Mouse (Mus musculus): Measurements from ENCODE around the gene Bcl9. TPM values are rescaled to one million over a fixed set of nuclear protein-coding genes. Genes with fewer than 3 reads are reported as not detected.

The Bcl9 gene
- polyA plus RNA-seq, 1 experiment from 2014 or later, result 3.8 TPM

DNA sequence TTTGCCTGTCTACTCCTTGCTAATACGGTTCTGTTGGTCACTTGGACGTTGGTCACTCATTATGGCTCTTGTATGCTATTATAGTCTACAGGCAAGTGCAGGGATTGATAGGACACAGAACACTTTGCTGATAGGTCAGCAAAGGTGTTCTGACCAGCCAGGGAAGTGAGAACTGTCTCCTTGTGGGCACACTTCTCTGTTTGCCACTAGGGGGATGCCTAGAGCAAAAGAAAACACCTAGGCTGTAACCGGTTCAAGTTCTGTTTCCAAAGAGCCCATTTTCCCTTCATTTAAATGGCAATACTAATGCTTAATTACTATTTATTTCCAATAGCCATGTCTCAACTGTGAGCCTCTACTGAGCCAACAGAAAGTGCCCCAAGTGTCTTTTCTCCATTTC, 113.9 kb downstream of the Bcl9 start:
- H3K9me3 ChIP-seq (replicated peaks; ENCODE audit: control insufficient read depth, low read length), result no peaks in the 10 kb centered on the region
- H3K27me3 ChIP-seq (ENCODE audit: control insufficient read depth, insufficient read depth, low read depth, low read length), result no peaks in the 10 kb centered on the region
- H3K4me1 ChIP-seq (ENCODE audit: control insufficient read depth, low read depth, low read length), result no peaks in the 10 kb centered on the region
- no peaks in the 10 kb centered on the region for H3K36me3 ChIP-seq (ENCODE audit: control insufficient read depth, insufficient read depth)
- H3K4me2 ChIP-seq (ENCODE audit: low read depth, low read length), result no peak overlapping the region
- H3K27ac ChIP-seq (ENCODE audit: low read length), result no peak overlapping the region
- no peak overlapping the region for H3K9ac ChIP-seq (ENCODE audit: low read depth, low read length)
- ATAC-seq (ENCODE audit: low read depth), result no peak
- WGBS (ENCODE audit: insufficient replicate concordance), result 31% methylated on average over 3 of the region's 3 CpGs
- H3K4me3 ChIP-seq (ENCODE audit: low read depth, low read length), result no peak overlapping the region

DNA sequence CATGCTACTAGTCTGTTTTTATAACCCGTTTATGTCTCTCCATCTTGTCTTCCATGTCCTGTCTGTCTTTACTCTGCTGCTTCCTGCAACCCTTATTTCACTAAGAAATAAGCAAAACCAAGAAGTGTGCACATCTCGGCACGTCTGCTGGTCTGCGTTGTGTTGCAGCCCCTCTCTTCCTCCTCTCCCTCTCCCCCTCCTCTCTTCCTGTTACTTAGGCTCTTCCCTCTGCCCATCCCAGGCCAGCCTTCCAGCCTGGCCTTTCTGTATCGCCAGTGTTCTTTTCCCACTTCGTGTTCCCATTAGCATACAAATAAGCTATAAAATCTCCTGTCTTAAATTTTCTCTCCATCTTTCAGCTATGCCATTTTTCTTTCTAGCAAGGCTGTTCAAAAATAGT, 117.2 kb downstream of the Bcl9 start:
- Histone ChIP-seq H3K9ac (ENCODE audit: low read depth, low read length) (no peak overlapping the region), H3K4me2 (ENCODE audit: low read depth, low read length) (no peak overlapping the region), H3K27ac (ENCODE audit: low read length) (no peak overlapping the region), H3K9me3 (replicated peaks; ENCODE audit: control insufficient read depth, low read length) (no peaks in the 10 kb centered on the region), H3K4me3 (ENCODE audit: low read depth, low read length) (no peak overlapping the region), H3K4me1 (ENCODE audit: control insufficient read depth, low read depth, low read length) (no peaks in the 10 kb centered on the region), H3K27me3 (ENCODE audit: control insufficient read depth, insufficient read depth, low read depth, low read length) (no peaks in the 10 kb centered on the region), H3K36me3 (ENCODE audit: control insufficient read depth, insufficient read depth) (no peaks in the 10 kb centered on the region)
- no peak for ATAC-seq (ENCODE audit: low read depth)
- 26% methylated on average over 6 of the region's 6 CpGs for WGBS (ENCODE audit: insufficient replicate concordance)

DNA sequence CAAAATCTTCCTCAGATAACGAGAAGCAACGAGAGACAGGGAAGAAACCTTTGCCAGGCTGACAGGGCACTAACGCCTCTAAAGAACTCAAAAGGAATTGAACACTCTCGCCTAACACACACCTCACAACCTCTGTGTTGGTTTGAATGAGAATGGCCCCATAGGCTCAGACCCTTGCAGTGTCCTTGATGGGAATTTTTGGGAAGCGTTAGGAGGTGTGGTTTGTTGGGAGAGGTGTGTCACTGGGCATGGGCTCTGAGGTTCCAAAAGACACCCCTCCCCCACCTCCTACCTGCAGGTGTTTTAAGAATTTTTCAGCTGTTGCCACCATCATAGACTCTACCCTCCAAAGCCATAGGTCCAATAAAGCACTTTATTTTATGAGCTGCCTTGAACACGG, 118.8 kb downstream of the Bcl9 start:
- Histone ChIP-seq H3K27me3 (ENCODE audit: control insufficient read depth, insufficient read depth, low read depth, low read length) (no peaks in the 10 kb centered on the region), H3K4me2 (ENCODE audit: low read depth, low read length) (no peak overlapping the region), H3K4me1 (ENCODE audit: control insufficient read depth, low read depth, low read length) (no peaks in the 10 kb centered on the region), H3K36me3 (ENCODE audit: control insufficient read depth, insufficient read depth) (no peaks in the 10 kb centered on the region), H3K9ac (ENCODE audit: low read depth, low read length) (no peak overlapping the region), H3K4me3 (ENCODE audit: low read depth, low read length) (no peak overlapping the region), H3K27ac (ENCODE audit: low read length) (no peak overlapping the region), H3K9me3 (replicated peaks; ENCODE audit: control insufficient read depth, low read length) (no peaks in the 10 kb centered on the region)
- 54% methylated on average over 6 of the region's 6 CpGs for WGBS (ENCODE audit: insufficient replicate concordance)
- ATAC-seq (ENCODE audit: low read depth), result no peak

DNA sequence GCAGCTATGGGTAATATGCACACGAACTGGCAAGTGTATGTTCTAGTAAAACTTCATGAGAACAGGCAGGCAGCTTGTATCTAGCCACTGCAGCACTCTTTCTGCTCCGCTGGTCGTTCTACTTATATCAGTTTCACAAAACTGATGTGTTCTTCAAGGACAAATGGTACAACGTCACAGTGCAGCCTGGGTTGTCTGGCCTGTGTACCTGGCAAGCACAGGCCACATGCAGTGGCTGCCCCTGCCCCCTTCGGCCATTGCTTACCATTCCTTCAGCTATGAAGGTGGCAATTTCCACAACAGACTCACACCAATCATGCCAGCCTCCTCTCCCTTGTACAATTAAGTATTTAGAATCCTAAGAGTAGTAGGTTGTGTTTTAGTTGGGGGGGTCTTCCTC, 125.1 kb downstream of the Bcl9 start:
- Histone ChIP-seq H3K36me3 (ENCODE audit: control insufficient read depth, insufficient read depth) (no peaks in the 10 kb centered on the region; the same call in 1 of the 2 replicates), H3K4me2 (ENCODE audit: low read depth, low read length) (no peak overlapping the region), H3K9ac (ENCODE audit: low read depth, low read length) (no peak overlapping the region), H3K4me1 (ENCODE audit: control insufficient read depth, low read depth, low read length) (no peaks in the 10 kb centered on the region), H3K9me3 (replicated peaks; ENCODE audit: control insufficient read depth, low read length) (no peaks in the 10 kb centered on the region), H3K27me3 (ENCODE audit: control insufficient read depth, insufficient read depth, low read depth, low read length) (no peaks in the 10 kb centered on the region), H3K27ac (ENCODE audit: low read length) (no peak overlapping the region), H3K4me3 (ENCODE audit: low read depth, low read length) (no peak overlapping the region)
- ATAC-seq (ENCODE audit: low read depth), result no peak
- 70% methylated on average over 5 of the region's 5 CpGs for WGBS (ENCODE audit: insufficient replicate concordance)

DNA sequence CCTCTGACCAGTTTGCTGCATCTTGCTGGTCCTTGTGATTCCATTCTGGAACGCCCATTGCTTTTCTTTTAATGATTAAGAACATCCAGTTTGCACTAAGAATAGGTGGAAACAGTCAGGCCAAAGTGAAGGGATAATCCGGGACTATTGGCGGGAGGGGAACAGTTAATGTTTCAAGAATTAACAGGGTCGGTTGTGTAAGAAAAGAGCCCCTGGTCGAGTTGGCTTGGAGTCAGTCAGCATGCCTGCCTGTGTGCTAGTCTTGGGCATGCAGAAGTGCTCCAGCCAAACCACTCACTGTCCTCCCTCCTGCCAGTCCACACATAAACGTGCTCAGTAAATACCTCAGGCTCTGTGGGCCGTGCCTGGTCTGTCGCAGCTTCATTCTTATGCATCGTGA, 125.5 kb downstream of the Bcl9 start:
- no peaks in the 10 kb centered on the region; the same call in 1 of the 2 replicates for H3K36me3 ChIP-seq (ENCODE audit: control insufficient read depth, insufficient read depth)
- no peak overlapping the region for H3K4me3 ChIP-seq (ENCODE audit: low read depth, low read length)
- no peaks in the 10 kb centered on the region for H3K9me3 ChIP-seq (replicated peaks; ENCODE audit: control insufficient read depth, low read length)
- H3K9ac ChIP-seq (ENCODE audit: low read depth, low read length), result no peak overlapping the region
- no peaks in the 10 kb centered on the region for H3K4me1 ChIP-seq (ENCODE audit: control insufficient read depth, low read depth, low read length)
- WGBS (ENCODE audit: insufficient replicate concordance), result 68% methylated on average over 9 of the region's 9 CpGs
- no peak for ATAC-seq (ENCODE audit: low read depth)
- H3K27ac ChIP-seq (ENCODE audit: low read length), result no peak overlapping the region
- no peaks in the 10 kb centered on the region for H3K27me3 ChIP-seq (ENCODE audit: control insufficient read depth, insufficient read depth, low read depth, low read length)
- H3K4me2 ChIP-seq (ENCODE audit: low read depth, low read length), result no peak overlapping the region

DNA sequence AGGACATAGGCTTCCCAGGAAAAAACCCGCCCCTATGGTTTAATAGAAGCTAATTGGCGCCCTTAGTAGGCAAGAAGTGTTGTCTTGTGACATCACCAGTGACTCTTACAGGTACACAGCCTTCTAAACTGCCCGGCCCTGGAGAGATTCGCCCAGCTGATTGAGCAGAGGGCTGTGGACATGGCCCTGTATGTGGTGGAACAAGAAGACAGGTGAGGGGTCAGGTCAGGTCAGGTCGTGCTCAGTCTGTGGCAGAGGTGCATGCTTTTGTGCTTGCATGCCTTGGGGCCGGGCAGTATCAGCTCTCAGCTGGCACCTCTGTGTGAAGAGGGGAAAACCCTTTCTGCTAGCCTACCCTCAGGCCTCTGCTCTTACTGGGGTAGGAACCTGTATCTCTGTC, 126.2 kb downstream of the Bcl9 start:
- Histone ChIP-seq H3K4me1 (ENCODE audit: control insufficient read depth, low read depth, low read length) (no peaks in the 10 kb centered on the region), H3K4me2 (ENCODE audit: low read depth, low read length) (no peak overlapping the region), H3K36me3 (ENCODE audit: control insufficient read depth, insufficient read depth) (no peaks in the 10 kb centered on the region; the same call in 1 of the 2 replicates), H3K27me3 (ENCODE audit: control insufficient read depth, insufficient read depth, low read depth, low read length) (no peaks in the 10 kb centered on the region), H3K9ac (ENCODE audit: low read depth, low read length) (no peak overlapping the region), H3K4me3 (ENCODE audit: low read depth, low read length) (no peak overlapping the region), H3K27ac (ENCODE audit: low read length) (no peak overlapping the region), H3K9me3 (replicated peaks; ENCODE audit: control insufficient read depth, low read length) (no peaks in the 10 kb centered on the region)
- no peak for ATAC-seq (ENCODE audit: low read depth)
- 61% methylated on average over 6 of the region's 6 CpGs for WGBS (ENCODE audit: insufficient replicate concordance)

DNA sequence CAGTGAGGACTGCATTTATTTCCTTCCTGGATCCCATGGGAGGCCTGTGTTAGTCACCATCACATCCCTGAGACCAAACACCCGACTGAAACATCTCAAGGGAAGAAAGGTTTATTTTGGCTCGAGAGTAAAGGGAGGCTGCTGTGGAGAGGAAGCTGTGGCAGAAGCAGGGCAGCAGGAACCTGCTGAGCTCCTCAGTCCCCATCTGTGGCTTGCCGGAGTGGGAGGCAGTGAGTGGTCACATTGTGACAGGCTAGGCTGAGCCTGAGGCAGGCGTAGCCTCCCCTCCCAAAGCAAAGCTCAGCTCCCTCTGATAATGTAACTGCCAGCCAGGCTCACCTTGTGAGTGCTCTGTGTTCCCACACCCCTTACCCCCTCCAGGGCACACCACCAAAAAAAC, 130.6 kb downstream of the Bcl9 start:
- Histone ChIP-seq H3K4me1 (ENCODE audit: control insufficient read depth, low read depth, low read length) (peaks cover 3% of the 10 kb centered on the region; the same call in 1 of the 2 replicates), H3K9ac (ENCODE audit: low read depth, low read length) (no peak overlapping the region), H3K4me2 (ENCODE audit: low read depth, low read length) (no peak overlapping the region), H3K4me3 (ENCODE audit: low read depth, low read length) (no peak overlapping the region), H3K9me3 (replicated peaks; ENCODE audit: control insufficient read depth, low read length) (no peaks in the 10 kb centered on the region), H3K27ac (ENCODE audit: low read length) (no peak overlapping the region), H3K27me3 (ENCODE audit: control insufficient read depth, insufficient read depth, low read depth, low read length) (no peaks in the 10 kb centered on the region), H3K36me3 (ENCODE audit: control insufficient read depth, insufficient read depth) (no peaks in the 10 kb centered on the region; the same call in 1 of the 2 replicates)
- ATAC-seq (ENCODE audit: low read depth), result no peak
- 36% methylated on average over 4 of the region's 4 CpGs for WGBS (ENCODE audit: insufficient replicate concordance)

DNA sequence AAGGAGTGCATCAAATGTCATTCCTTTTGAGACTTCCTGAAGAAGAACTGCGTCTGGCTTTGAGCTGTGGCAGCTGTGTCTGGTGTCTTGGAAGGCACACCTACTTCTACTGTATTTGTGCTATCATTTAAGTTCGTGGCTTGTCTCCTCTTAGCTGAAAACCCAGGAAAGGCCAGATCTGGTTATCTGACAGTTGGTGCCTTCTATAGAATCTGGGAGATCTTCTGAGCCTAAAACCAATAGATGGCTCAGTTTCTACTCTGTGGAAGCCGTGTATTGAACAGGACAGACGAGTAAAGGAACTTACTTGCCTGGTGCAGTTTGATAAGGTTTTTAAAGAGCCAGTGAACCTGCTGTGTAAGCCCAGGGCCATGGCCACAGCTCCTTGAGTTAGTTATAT, 133.2 kb downstream of the Bcl9 start:
- H3K9ac ChIP-seq (ENCODE audit: low read depth, low read length), result no peak overlapping the region
- no peaks in the 10 kb centered on the region for H3K27me3 ChIP-seq (ENCODE audit: control insufficient read depth, insufficient read depth, low read depth, low read length)
- peak; percentile 55 for ATAC-seq (ENCODE audit: low read depth)
- no peaks in the 10 kb centered on the region for H3K9me3 ChIP-seq (replicated peaks; ENCODE audit: control insufficient read depth, low read length)
- WGBS (ENCODE audit: insufficient replicate concordance), result 22% methylated on average over 4 of the region's 4 CpGs
- H3K4me1 ChIP-seq (ENCODE audit: control insufficient read depth, low read depth, low read length), result peaks cover 9% of the 10 kb centered on the region; the same call in 1 of the 2 replicates
- H3K36me3 ChIP-seq (ENCODE audit: control insufficient read depth, insufficient read depth), result no peaks in the 10 kb centered on the region; the same call in 1 of the 2 replicates
- H3K4me2 ChIP-seq (ENCODE audit: low read depth, low read length), result no peak overlapping the region
- no peak overlapping the region for H3K4me3 ChIP-seq (ENCODE audit: low read depth, low read length)
- H3K27ac ChIP-seq (ENCODE audit: low read length), result peak overlapping the region; percentile 10; the same call in 1 of the 2 replicates

DNA sequence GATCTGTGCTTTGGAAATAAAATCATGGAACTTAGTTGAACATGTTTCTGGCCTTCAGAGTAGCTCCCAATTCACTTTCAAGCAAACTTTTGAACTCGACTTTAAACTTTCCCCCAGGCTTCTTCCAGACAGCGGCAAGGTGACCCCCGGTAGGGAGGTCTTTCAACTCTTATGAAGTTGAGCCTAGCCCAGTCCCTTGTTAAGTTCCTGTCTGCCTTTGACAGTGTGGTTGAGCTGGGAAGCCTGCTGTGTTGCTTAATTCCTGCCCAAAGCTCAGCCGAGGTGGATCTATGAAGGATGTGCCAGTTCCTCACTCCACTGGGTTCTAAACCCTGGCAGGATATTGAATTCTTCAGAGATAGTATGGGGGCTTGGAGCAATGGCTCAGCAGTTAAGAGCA, 135.9 kb downstream of the Bcl9 start:
- Histone ChIP-seq H3K4me3 (ENCODE audit: low read depth, low read length) (no peak overlapping the region), H3K9ac (ENCODE audit: low read depth, low read length) (no peak overlapping the region), H3K27me3 (ENCODE audit: control insufficient read depth, insufficient read depth, low read depth, low read length) (no peaks in the 10 kb centered on the region), H3K36me3 (ENCODE audit: control insufficient read depth, insufficient read depth) (no peaks in the 10 kb centered on the region), H3K4me2 (ENCODE audit: low read depth, low read length) (no peak overlapping the region), H3K27ac (ENCODE audit: low read length) (no peak overlapping the region), H3K4me1 (ENCODE audit: control insufficient read depth, low read depth, low read length) (peaks cover 11% of the 10 kb centered on the region; the same call in 1 of the 2 replicates), H3K9me3 (replicated peaks; ENCODE audit: control insufficient read depth, low read length) (no peaks in the 10 kb centered on the region)
- 56% methylated on average over 4 of the region's 4 CpGs for WGBS (ENCODE audit: insufficient replicate concordance)
- no peak for ATAC-seq (ENCODE audit: low read depth)
